21 mouse cellular contexts compared by ENCODE assay signal in the genomic region with DNA sequence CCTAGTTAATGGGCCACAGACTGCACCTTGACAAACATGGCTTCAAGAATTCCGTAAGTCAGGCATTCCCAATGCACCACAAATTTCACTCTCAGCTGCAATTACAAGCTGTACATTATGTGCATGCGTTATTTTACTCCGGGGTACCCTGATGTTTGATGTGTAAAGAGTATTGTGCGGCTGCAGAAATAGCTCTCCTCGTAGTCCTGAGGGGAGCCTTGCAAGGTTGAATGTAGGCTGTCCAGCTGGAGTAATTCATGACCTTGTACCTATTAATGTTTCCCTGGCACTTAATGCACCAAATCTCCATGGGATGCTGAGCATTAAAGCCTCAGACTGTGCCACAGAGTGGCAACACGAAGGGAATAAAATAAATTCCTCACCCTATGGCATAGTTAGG.
DNase-seq lines count a peak whose midpoint lies in the region; ATAC-seq and TF ChIP-seq lines count a peak whose summit lies in the region.
"Had no signal": no experiment of that assay in that cellular context is flagged by ENCODE, and none has a peak within 500 bp of the region (broad histone marks: within the 10 kb centered on the region; RNA-seq: fewer than 3 reads in every experiment).

No protein-coding gene starts in this region.

- no peak for ATAC-seq in hindbrain, embryonic 14.5 days (ENCODE audit: low FRiP score)
- ATAC-seq in hindbrain, postnatal 0 days = no peak
- ATAC-seq in neural tube, embryonic 15.5 days (ENCODE audit: low FRiP score) = peak; percentile 36
- ATAC-seq: activated CD4-positive, CD25-positive, alpha-beta regulatory T cell, adult 4 months; forebrain, embryonic 14.5 days; intestine, embryonic 15.5 days; Patski had no signal

- H3K4me2 ChIP-seq in hindbrain, embryonic 14.5 days (replicated peaks) = no peak overlapping the region
- no peak overlapping the region for H3K4me2 ChIP-seq in hindbrain, postnatal 0 days (ENCODE audit: low read depth, low read length)
- H3K4me2 ChIP-seq in neural tube, embryonic 15.5 days = no peak overlapping the region
- H3K4me2 ChIP-seq: embryonic facial prominence, embryonic 15.5 days; intestine, embryonic 15.5 days had no signal

- no peaks in the 10 kb centered on the region for H3K27me3 ChIP-seq in hindbrain, embryonic 14.5 days (ENCODE audit: control insufficient read depth, insufficient read depth, low read length)
- no peaks in the 10 kb centered on the region for H3K27me3 ChIP-seq in hindbrain, postnatal 0 days (ENCODE audit: insufficient read depth, low read length)
- no peaks in the 10 kb centered on the region for H3K27me3 ChIP-seq in neural tube, embryonic 15.5 days (replicated peaks)
- H3K27me3 ChIP-seq: CH12.LX; embryonic facial prominence, embryonic 15.5 days; intestine, embryonic 15.5 days; Patski had no signal

- WGBS in hindbrain, embryonic 14.5 days = 62% methylated on average over 6 of the region's 6 CpGs
- 65% methylated on average over 6 of the region's 6 CpGs for WGBS in hindbrain, postnatal 0 days
- WGBS in neural tube, embryonic 15.5 days = 30% methylated on average over 6 of the region's 6 CpGs

- no peaks in the 10 kb centered on the region for H3K9me3 ChIP-seq in hindbrain, embryonic 14.5 days (ENCODE audit: control insufficient read depth, low read length)
- H3K9me3 ChIP-seq in hindbrain, postnatal 0 days (ENCODE audit: low read length) = no peaks in the 10 kb centered on the region
- no peaks in the 10 kb centered on the region for H3K9me3 ChIP-seq in neural tube, embryonic 15.5 days (replicated peaks)
- H3K9me3 ChIP-seq: embryonic facial prominence, embryonic 15.5 days; forebrain, embryonic 10.5 days; intestine, embryonic 15.5 days had no signal

- DNase-seq in gastrocnemius, adult 2 months = no peak
- DNase-seq in gastrocnemius, postnatal 4 days (ENCODE audit: low spot score in 2 of 2) = no peak
- no peak for DNase-seq in hindbrain, embryonic 14.5 days (ENCODE audit: low spot score)
- DNase-seq in hindbrain, postnatal 0 days (ENCODE audit: low spot score) = no peak
- no peak for DNase-seq in layer of hippocampus, adult 2 months (ENCODE audit: low spot score in 2 of 2)
- no peak for DNase-seq in layer of hippocampus, adult 9-11 months
- DNase-seq: adrenal gland, postnatal 14 days; cerebellum, adult 18-20 months; embryo, embryonic 11 days; gastrocnemius, postnatal 14 days; heart, postnatal 14 days; kidney, adult 18-20 months had no signal

- H3K27ac ChIP-seq in gastrocnemius, adult 2 months = peak overlapping the region; percentile 63
- H3K27ac ChIP-seq in hindbrain, embryonic 14.5 days = 0 out of 2 replicates have a peak overlapping the region, but pooled peaks have one; percentile 14
- no peak overlapping the region for H3K27ac ChIP-seq in hindbrain, postnatal 0 days
- H3K27ac ChIP-seq in layer of hippocampus, adult 2 months = peak overlapping the region; percentile 11; the same call in 1 of the 2 replicates
- peak overlapping the region; percentile 54 for H3K27ac ChIP-seq in neural tube, embryonic 15.5 days (replicated peaks)
- H3K27ac ChIP-seq: embryonic facial prominence, embryonic 15.5 days; forebrain, embryonic 10.5 days; intestine, embryonic 15.5 days had no signal

- H3K36me3 ChIP-seq in hindbrain, embryonic 14.5 days (replicated peaks; ENCODE audit: control insufficient read depth, insufficient read depth) = no peaks in the 10 kb centered on the region
- H3K36me3 ChIP-seq in hindbrain, postnatal 0 days (ENCODE audit: insufficient read depth, low read length) = no peaks in the 10 kb centered on the region
- no peaks in the 10 kb centered on the region for H3K36me3 ChIP-seq in neural tube, embryonic 15.5 days
- H3K36me3 ChIP-seq: embryonic facial prominence, embryonic 15.5 days; forebrain, embryonic 10.5 days; intestine, embryonic 15.5 days had no signal

- peaks cover 6% of the 10 kb centered on the region; the same call in 1 of the 2 replicates for H3K4me1 ChIP-seq in hindbrain, embryonic 14.5 days (replicated peaks; ENCODE audit: control insufficient read depth, insufficient read depth, low read length)
- no peaks in the 10 kb centered on the region for H3K4me1 ChIP-seq in hindbrain, postnatal 0 days (ENCODE audit: insufficient read depth, low read length)
- H3K4me1 ChIP-seq in neural tube, embryonic 15.5 days = peaks cover 24% of the 10 kb centered on the region
- H3K4me1 ChIP-seq: embryonic facial prominence, embryonic 15.5 days had no signal

- intact Hi-C loops in gastrocnemius, adult 2 months (cut with DNase I) = no loop called here

- no peak overlapping the region for H3K9ac ChIP-seq in hindbrain, embryonic 14.5 days
- H3K9ac ChIP-seq in hindbrain, postnatal 0 days (replicated peaks; ENCODE audit: low read length) = no peak overlapping the region
- H3K9ac ChIP-seq in neural tube, embryonic 15.5 days (replicated peaks) = no peak overlapping the region
- H3K9ac ChIP-seq: embryonic facial prominence, embryonic 15.5 days; intestine, embryonic 15.5 days had no signal

- H3K4me3 ChIP-seq in gastrocnemius, adult 2 months = peak overlapping the region; percentile 30
- no peak overlapping the region for H3K4me3 ChIP-seq in hindbrain, embryonic 14.5 days (replicated peaks; ENCODE audit: low read length)
- no peak overlapping the region for H3K4me3 ChIP-seq in hindbrain, postnatal 0 days (ENCODE audit: low read length)
- no peak overlapping the region for H3K4me3 ChIP-seq in layer of hippocampus, adult 2 months
- no peak overlapping the region for H3K4me3 ChIP-seq in neural tube, embryonic 15.5 days (replicated peaks)
- H3K4me3 ChIP-seq: embryonic facial prominence, embryonic 15.5 days; erythroblast, embryonic 14.5 days; forebrain, embryonic 10.5 days; intestine, embryonic 15.5 days had no signal

- TF ChIP-seq CTCF in gastrocnemius, adult 2 months (IDR thresholded peaks at IDR 0.05) = no peak
- no peak for TF ChIP-seq CTCF in hindbrain, postnatal 0 days (IDR thresholded peaks at IDR 0.05; ENCODE audit: low read depth)
- TF ChIP-seq CTCF in layer of hippocampus, adult 2 months (conservative IDR thresholded peaks at IDR 0.05) = no peak
